Mouse (Mus musculus) hindbrain, postnatal 0 days (tissue): ENCODE measurements around the gene Tti1. TPM values are rescaled to one million over a fixed set of nuclear protein-coding genes. Genes with fewer than 3 reads are reported as not detected.

Experiments used
- ATAC-seq: fragments of 200-750 bp; cut with Nextera tagmentation; 2 replicates; pipeline ENCODE4 v1.8.0; 2017; ENCODE audit warnings: mild to moderate bottlenecking, moderate TSS enrichment, moderate library complexity
- DNase-seq: peaks from one replicate; pipeline ENCODE4 v3.0.0-alpha.2; 2015; ENCODE audit warnings: low spot score
- H3K27ac ChIP-seq: fragments of 300-500 bp; sonication (generic); 2 replicates; pipeline ENCODE4 v1.5.1; 2014; ENCODE audit warnings: mild to moderate bottlenecking
- H3K27me3 ChIP-seq: fragments of 300-500 bp; sonication (generic); 2 replicates; pipeline ENCODE4 v1.6.1; 2014; ENCODE audit warnings: low read length, mixed read lengths; ENCODE audit not compliant: insufficient read depth
- H3K36me3 ChIP-seq: fragments of 300-500 bp; sonication (generic); 2 replicates; pipeline ENCODE4 v1.6.1; 2014; ENCODE audit warnings: low read length, mixed read lengths; ENCODE audit not compliant: insufficient read depth
- H3K4me1 ChIP-seq: fragments of 300-500 bp; sonication (generic); 2 replicates; pipeline ENCODE4 v1.6.1; 2014; ENCODE audit warnings: antibody characterized with exemption, low read length, mixed read lengths; ENCODE audit not compliant: insufficient read depth
- H3K4me2 ChIP-seq: fragments of 300-500 bp; sonication (generic); 2 replicates; pipeline ENCODE4 v1.6.1; 2014; ENCODE audit warnings: low read depth, mild to moderate bottlenecking, low read length, moderate library complexity, mixed read lengths
- H3K4me3 ChIP-seq: fragments of 300-500 bp; sonication (generic); 2 replicates; pipeline ENCODE4 v1.5.1; 2014; ENCODE audit warnings: low read length
- H3K9ac ChIP-seq: fragments of 300-500 bp; sonication (generic); replicated peaks from 2 replicates; pipeline ENCODE4 v1.6.1; 2014; ENCODE audit warnings: mild to moderate bottlenecking, low read length, moderate library complexity, mixed read lengths
- H3K9me3 ChIP-seq: fragments of 300-500 bp; sonication (generic); 2 replicates; pipeline ENCODE4 v1.6.1; 2016; ENCODE audit warnings: low read length, mixed read lengths
- CTCF ChIP-seq: IDR thresholded peaks from 2 replicates; pipeline ENCODE4 v1.5.1; 2016; ENCODE audit warnings: antibody characterized with exemption, control low read depth, low read depth
- WGBS: fragments of 180-500 bp; shearing (Covaris S2); extraction: QIAGEN DNeasy Blood & Tissue Kit; methylation state at CpG from one replicate; pipeline ENCODE4 v1.1.7; 2014; 5-methylcytosine and 5-hydroxymethylcytosine counted together
- polyA plus RNA-seq: library from polyadenylated mRNA; unstranded; fragments of >200 nt; fragmentation: Nextera tagmentation; extraction: Ambion mirVana; gene quantifications from 2 replicates; pipeline ENCODE4 v1.2.1, GENCODE M21; 2015
- total RNA-seq: library from RNA; depleted of rRNA; stranded (reverse); fragments of >200 nt; gene quantifications from 2 replicates; pipeline ENCODE4 v1.2.3, GENCODE M21; 2014

Gene Tti1
- total and polyA plus RNA-seq, 2 experiments from 2014 or later, result 9.5 to 18.2 TPM

- 72% methylated on average over 4 of the region's 4 CpGs for WGBS
- H3K9me3 ChIP-seq, result no peaks in the 10 kb centered on the region
- no peaks in the 10 kb centered on the region for H3K4me1 ChIP-seq
Measured at GRCm38 (mm10) chr2:158046186-158046585, 18.0 kb upstream of the Tti1 start.

GRCm38 (mm10) chr2:158043504-158043903, 15.3 kb upstream of the Tti1 start:
- H3K27ac ChIP-seq, result no peak overlapping the region
- 92% methylated on average over 8 of the region's 8 CpGs for WGBS
- H3K4me2 ChIP-seq, result no peak overlapping the region
- H3K9ac ChIP-seq, result no peak overlapping the region
- H3K36me3 ChIP-seq, result peaks cover 28% of the 10 kb centered on the region
- ATAC-seq, result no peak
- H3K4me3 ChIP-seq, result no peak overlapping the region
- no peak for TF ChIP-seq CTCF
- no peaks in the 10 kb centered on the region for H3K9me3 ChIP-seq
- no peaks in the 10 kb centered on the region for H3K4me1 ChIP-seq
- no peaks in the 10 kb centered on the region for H3K27me3 ChIP-seq
- DNase-seq, result no peak

More at GRCm38 (mm10) chr2:158046186-158046585, 18.0 kb upstream of the Tti1 start:
- no peak overlapping the region for H3K9ac ChIP-seq
- no peak overlapping the region for H3K27ac ChIP-seq
- H3K36me3 ChIP-seq, result peaks cover 40% of the 10 kb centered on the region
- no peak overlapping the region for H3K4me2 ChIP-seq
- peak; percentile 6; the same call in 1 of the 2 replicates for TF ChIP-seq CTCF
- DNase-seq, result no peak
- no peaks in the 10 kb centered on the region for H3K27me3 ChIP-seq
- no peak overlapping the region for H3K4me3 ChIP-seq
- ATAC-seq, result no peak

GRCm38 (mm10) chr2:158040396-158040795, 12.2 kb upstream of the Tti1 start:
- Histone ChIP-seq H3K4me2 (no peak overlapping the region), H3K4me3 (no peak overlapping the region), H3K27ac (no peak overlapping the region), H3K27me3 (no peaks in the 10 kb centered on the region), H3K9ac (no peak overlapping the region), H3K36me3 (peaks cover 17% of the 10 kb centered on the region), H3K4me1 (no peaks in the 10 kb centered on the region), H3K9me3 (no peaks in the 10 kb centered on the region)
- ATAC-seq (no peak), DNase-seq (no peak)
- TF ChIP-seq CTCF, result no peak
- 88% methylated on average over 2 of the region's 2 CpGs for WGBS

- Histone ChIP-seq H3K4me1 (no peaks in the 10 kb centered on the region), H3K27me3 (no peaks in the 10 kb centered on the region), H3K4me3 (no peak overlapping the region), H3K9ac (no peak overlapping the region), H3K9me3 (no peaks in the 10 kb centered on the region), H3K27ac (no peak overlapping the region), H3K36me3 (peaks cover 13% of the 10 kb centered on the region), H3K4me2 (no peak overlapping the region)
- TF ChIP-seq CTCF, result no peak
- ATAC-seq (no peak), DNase-seq (no peak)
- 79% methylated on average over 1 of the region's 1 CpGs for WGBS
Measured at GRCm38 (mm10) chr2:158039662-158040061, 11.4 kb upstream of the Tti1 start.

- no peak for TF ChIP-seq CTCF
- no peaks in the 10 kb centered on the region for H3K36me3 ChIP-seq
- ATAC-seq (no peak), DNase-seq (no peak)
- 93% methylated on average over 1 of the region's 1 CpGs for WGBS
- no peak overlapping the region for H3K4me2 ChIP-seq
- no peak overlapping the region for H3K9ac ChIP-seq
- no peaks in the 10 kb centered on the region for H3K27me3 ChIP-seq
- H3K27ac ChIP-seq, result no peak overlapping the region
- no peak overlapping the region for H3K4me3 ChIP-seq
- no peaks in the 10 kb centered on the region for H3K9me3 ChIP-seq
- H3K4me1 ChIP-seq, result no peaks in the 10 kb centered on the region
Measured at GRCm38 (mm10) chr2:158037571-158037970, 9.3 kb upstream of the Tti1 start.

- Histone ChIP-seq H3K27me3 (no peaks in the 10 kb centered on the region), H3K9me3 (no peaks in the 10 kb centered on the region), H3K4me3 (no peak overlapping the region), H3K36me3 (no peaks in the 10 kb centered on the region), H3K27ac (no peak overlapping the region), H3K4me1 (no peaks in the 10 kb centered on the region), H3K4me2 (no peak overlapping the region), H3K9ac (no peak overlapping the region)
- ATAC-seq (no peak), DNase-seq (no peak)
- WGBS, result 86% methylated on average over 7 of the region's 7 CpGs
- no peak for TF ChIP-seq CTCF
Measured at GRCm38 (mm10) chr2:158036953-158037352, 8.7 kb upstream of the Tti1 start.

- H3K9ac ChIP-seq, result no peak overlapping the region
- 88% methylated on average over 6 of the region's 6 CpGs for WGBS
- no peaks in the 10 kb centered on the region for H3K9me3 ChIP-seq
Measured at GRCm38 (mm10) chr2:158036408-158036807, 8.2 kb upstream of the Tti1 start.

More at GRCm38 (mm10) chr2:158036408-158036807, 8.2 kb upstream of the Tti1 start:
- DNase-seq, result no peak
- peaks cover 3% of the 10 kb centered on the region; the same call in 1 of the 2 replicates for H3K4me1 ChIP-seq
- H3K27ac ChIP-seq, result no peak overlapping the region
- no peaks in the 10 kb centered on the region for H3K36me3 ChIP-seq
- no peak overlapping the region for H3K4me2 ChIP-seq
- no peak overlapping the region for H3K4me3 ChIP-seq
- TF ChIP-seq CTCF, result no peak
- H3K27me3 ChIP-seq, result no peaks in the 10 kb centered on the region
- ATAC-seq, result no peak
